Mouse (Mus musculus) E14TG2a.4 (cell line): ENCODE data around the gene Mgarp.
"Not testable (repeated sequence)": the region's sequence is repeated elsewhere in the genome, so short reads cannot be mapped to it uniquely, and the experiment has no call there.

Experiments
- H3K27me3 ChIP-seq: 2 replicates; pipeline ENCODE4 v1.6.1; 2014; ENCODE audit warnings: low read length, control low read depth; ENCODE audit not compliant: insufficient read depth
- H3K36me3 ChIP-seq: 2 replicates; pipeline ENCODE4 v1.6.1; 2014; ENCODE audit warnings: low read length, control low read depth; ENCODE audit not compliant: insufficient read depth
- H3K4me1 ChIP-seq: replicated peaks from 2 replicates; pipeline ENCODE4 v1.6.1; 2014; ENCODE audit warnings: low read depth, low read length, control low read depth
- H3K4me3 ChIP-seq: replicated peaks from 2 replicates; pipeline ENCODE4 v1.5.1; 2014; ENCODE audit warnings: mild to moderate bottlenecking, low read length
- H3K9me3 ChIP-seq: 2 replicates; pipeline ENCODE4 v1.6.1; 2014; ENCODE audit warnings: low read length, control low read depth
- CTCF ChIP-seq: conservative IDR thresholded peaks from 2 replicates; pipeline ENCODE4 v1.5.1; 2014; ENCODE audit warnings: low read length
- NANOG ChIP-seq: IDR thresholded peaks from 2 replicates; pipeline ENCODE4 v1.6.1; 2014; ENCODE audit warnings: borderline replicate concordance, low read length, mixed read lengths
- POU5F1 ChIP-seq: IDR thresholded peaks from 2 replicates; pipeline ENCODE4 v1.6.1; 2014; ENCODE audit warnings: low read length, borderline replicate concordance

The Mgarp gene

DNA sequence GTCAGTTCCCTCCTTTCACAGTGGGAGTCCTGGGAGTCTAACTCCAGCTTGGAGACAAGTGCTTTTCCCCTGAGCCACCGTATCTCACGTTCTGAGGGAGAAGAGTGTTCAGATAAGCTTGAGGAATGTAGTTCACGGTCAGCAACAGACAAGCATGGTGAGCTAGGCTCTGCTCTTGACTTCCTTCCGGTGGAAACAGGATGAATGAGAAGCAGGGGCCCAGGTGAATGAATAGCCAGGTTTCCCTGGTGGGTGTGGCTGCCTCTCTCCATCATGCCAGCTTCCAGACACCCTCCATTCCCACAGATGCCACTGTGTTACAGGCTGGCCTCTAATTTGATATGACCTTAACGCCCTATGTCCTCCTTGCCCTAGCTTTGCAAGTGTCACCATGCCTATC is 39.5 kb downstream of the Mgarp start:
- Histone ChIP-seq H3K4me1 (peaks cover 43% of the 10 kb centered on the region), H3K4me3 (0 out of 2 replicates have a peak overlapping the region, but pooled peaks have one; percentile 90), H3K27me3 (peaks cover 11% of the 10 kb centered on the region; the same call in 1 of the 2 replicates), H3K9me3 (no peaks in the 10 kb centered on the region), H3K36me3 (no peaks in the 10 kb centered on the region)
- TF ChIP-seq NANOG (no peak), POU5F1 (no peak), CTCF (no peak)

DNA sequence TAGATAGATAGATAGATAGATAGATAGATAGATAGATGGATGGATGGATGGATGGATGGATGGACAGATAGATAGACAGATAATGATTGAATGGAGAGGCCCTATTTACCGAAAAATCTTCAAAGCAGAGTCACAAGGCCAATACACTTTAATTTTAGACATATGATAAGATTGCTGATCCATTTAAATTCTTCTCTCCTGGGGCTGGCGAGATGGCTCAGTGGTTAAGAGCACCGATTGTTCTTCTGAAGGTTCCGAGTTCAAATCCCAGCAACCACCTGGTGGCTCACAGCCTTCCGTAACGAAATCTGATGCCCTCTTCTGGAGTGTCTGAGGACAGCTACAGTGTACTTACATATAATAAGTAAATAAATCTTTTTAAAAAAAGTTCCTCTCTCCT is 41.6 kb downstream of the Mgarp start:
- H3K9me3 ChIP-seq, H3K36me3 ChIP-seq, H3K4me3 ChIP-seq: not testable (repeated sequence)
- Histone ChIP-seq H3K27me3 (peaks cover 11% of the 10 kb centered on the region; the same call in 1 of the 2 replicates), H3K4me1 (peaks cover 38% of the 10 kb centered on the region)

DNA sequence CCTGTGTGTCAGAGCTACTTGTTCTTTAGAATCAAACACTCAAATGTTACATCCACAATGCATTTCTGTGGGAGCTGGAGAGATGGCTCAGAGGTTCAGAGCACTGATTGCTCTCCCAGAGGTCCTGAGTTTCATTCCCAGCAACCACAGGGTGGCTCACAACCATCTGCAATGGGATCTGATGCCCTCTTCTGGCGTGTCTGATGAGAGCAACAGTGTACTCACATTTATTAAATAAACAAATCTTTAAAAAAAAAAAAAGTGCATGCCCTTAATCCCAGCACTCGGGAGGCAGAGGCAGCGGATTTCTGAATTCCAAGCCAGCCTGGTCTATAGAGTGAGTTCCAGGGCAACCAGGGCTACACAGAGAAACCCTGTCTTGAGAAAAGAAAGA is 42.5 kb downstream of the Mgarp start:
- H3K4me3 ChIP-seq: no peak overlapping the region
- H3K27me3 ChIP-seq: peaks cover 10% of the 10 kb centered on the region; the same call in 1 of the 2 replicates
- TF ChIP-seq CTCF (no peak), POU5F1 (no peak), NANOG (no peak)
- H3K9me3 ChIP-seq: no peaks in the 10 kb centered on the region
- H3K4me1 ChIP-seq: peaks cover 33% of the 10 kb centered on the region
- no peaks in the 10 kb centered on the region for H3K36me3 ChIP-seq

DNA sequence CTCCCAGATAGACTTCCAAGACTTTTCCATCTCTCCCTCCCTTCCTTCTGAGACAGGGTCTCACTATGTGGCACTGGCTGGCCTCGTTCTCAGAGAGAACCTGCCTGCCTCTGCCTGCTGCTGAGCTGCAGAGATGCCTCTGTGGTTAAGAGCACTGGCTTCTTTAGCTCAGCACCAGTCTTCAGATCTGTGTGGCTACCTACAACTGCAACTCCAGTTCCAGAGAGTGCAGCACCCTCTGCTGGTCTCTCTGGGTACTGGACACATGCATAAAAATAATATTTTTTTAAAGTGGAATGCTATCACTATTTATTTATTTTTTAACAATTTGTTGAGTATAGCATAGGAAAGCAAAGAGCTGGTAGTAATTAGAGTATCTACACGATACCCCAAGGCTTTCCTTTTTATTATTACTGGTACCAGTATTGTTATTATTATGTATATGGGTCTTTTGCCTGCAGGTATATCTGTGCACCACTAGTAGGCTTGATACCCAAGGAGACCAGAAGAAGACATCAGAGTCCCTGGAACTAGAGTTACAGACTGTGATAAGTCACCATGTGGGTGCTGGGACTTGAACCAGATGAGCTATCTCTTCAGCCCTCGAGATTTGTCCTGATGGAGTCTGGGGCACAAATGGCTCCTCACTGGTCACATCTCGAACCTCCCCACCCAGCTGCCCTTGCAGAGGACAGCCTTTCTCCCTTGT is 43.1 kb downstream of the Mgarp start:
- TF ChIP-seq POU5F1 (no peak), CTCF (peak; percentile 90), NANOG (no peak)
- no peak overlapping the region for H3K4me3 ChIP-seq
- H3K4me1 ChIP-seq: peaks cover 38% of the 10 kb centered on the region
- peaks cover 5% of the 10 kb centered on the region; the same call in 1 of the 2 replicates for H3K27me3 ChIP-seq
- H3K36me3 ChIP-seq: no peaks in the 10 kb centered on the region
- no peaks in the 10 kb centered on the region for H3K9me3 ChIP-seq

DNA sequence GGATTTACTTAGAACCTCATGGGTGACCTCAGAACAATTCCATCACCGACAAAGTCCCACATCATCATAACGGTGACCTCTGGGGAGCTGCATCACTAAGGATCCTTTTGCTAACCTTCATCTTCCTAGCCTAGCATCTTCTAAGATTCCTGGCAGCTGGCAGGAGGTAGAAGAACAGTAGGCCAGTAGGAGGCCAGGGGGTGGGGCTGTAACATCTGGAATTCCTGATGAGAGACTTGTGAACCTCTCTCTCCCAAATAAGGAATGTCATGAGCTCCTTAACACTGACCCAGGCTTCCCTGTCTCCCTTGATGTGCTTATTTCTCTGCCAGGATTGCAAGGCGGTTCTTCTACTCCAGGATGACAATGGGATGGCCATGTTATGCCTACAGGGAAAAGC is 45.7 kb downstream of the Mgarp start:
- Histone ChIP-seq H3K27me3 (no peaks in the 10 kb centered on the region; the same call in 1 of the 2 replicates), H3K36me3 (no peaks in the 10 kb centered on the region), H3K9me3 (no peaks in the 10 kb centered on the region), H3K4me3 (no peak overlapping the region), H3K4me1 (peaks cover 27% of the 10 kb centered on the region)
- TF ChIP-seq NANOG (no peak), CTCF (no peak), POU5F1 (no peak)

DNA sequence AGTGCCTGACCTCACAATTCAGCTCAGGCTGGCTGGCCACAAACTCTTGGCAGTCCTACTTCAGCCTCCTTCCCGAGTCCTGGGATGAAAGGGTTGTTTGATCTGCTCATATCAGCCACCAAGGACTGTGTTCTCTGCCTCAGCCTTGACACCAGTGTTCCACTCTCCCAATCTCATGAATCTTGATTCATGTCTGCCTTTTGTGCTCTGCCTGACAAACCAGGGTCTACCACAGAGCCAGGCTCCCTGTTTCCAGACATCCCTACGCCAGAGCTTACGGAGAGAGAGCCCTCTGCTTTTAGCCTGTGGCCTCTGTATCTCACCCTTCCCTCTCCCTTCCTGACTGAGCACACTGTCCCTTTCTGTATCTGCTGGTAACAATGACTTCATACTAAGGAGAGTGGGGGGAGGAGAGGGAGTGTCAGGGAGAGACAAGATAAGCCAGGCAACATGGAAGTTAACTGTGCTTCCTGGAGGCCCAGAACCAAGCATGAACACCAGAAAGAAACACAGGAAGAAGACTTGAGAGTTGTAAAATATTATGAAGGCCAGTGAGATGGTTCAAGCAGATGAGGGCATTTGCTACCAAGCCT is 47.8 kb downstream of the Mgarp start:
- TF ChIP-seq CTCF (no peak), NANOG (no peak), POU5F1 (no peak)
- Histone ChIP-seq H3K4me3 (no peak overlapping the region), H3K36me3 (no peaks in the 10 kb centered on the region), H3K9me3 (no peaks in the 10 kb centered on the region), H3K27me3 (peaks cover 5% of the 10 kb centered on the region), H3K4me1 (peaks cover 25% of the 10 kb centered on the region)

DNA sequence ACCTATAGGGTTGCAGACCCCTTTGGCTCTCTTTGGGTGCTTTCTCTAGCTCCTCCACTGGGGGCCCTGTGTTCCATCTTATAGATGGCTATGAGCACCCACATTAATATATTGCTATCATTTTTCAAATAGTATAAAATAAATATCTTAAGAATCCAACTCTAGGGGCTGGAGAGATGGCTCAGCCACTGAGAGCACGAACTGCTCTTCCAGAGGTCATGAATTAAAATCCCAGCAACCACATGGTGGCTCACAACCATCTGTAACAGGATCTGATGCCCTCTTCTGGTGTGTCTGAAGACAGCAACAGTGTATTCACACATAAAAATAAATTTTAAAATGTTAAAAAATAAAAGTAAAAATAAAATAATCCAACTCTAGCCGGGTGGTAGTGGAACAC is 51.5 kb downstream of the Mgarp start:
- Histone ChIP-seq H3K27me3 (peaks cover 26% of the 10 kb centered on the region), H3K4me1 (peaks cover 17% of the 10 kb centered on the region)
- TF ChIP-seq CTCF: peak; percentile 8
- H3K36me3 ChIP-seq, H3K4me3 ChIP-seq, H3K9me3 ChIP-seq: not testable (repeated sequence)

DNA sequence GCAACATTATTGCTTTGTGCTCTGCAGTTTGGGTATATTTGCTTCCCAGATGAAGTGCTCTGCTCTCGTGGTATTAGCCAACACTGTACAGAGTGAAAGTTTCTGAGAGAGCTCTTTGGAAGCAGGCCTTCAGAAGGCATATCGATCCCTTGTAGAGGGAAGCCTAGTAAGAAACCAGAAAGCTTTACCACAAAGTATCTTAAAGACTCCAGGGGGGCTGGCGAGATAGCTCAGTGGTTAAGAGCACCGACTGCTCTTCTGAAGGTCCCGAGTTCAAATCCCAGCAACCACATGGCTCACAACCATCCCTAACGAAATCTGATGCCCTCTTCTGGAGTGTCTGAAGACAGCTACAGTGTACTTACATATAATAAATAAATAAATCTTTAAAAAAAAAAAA is 52.4 kb downstream of the Mgarp start:
- peaks cover 32% of the 10 kb centered on the region for H3K27me3 ChIP-seq

DNA sequence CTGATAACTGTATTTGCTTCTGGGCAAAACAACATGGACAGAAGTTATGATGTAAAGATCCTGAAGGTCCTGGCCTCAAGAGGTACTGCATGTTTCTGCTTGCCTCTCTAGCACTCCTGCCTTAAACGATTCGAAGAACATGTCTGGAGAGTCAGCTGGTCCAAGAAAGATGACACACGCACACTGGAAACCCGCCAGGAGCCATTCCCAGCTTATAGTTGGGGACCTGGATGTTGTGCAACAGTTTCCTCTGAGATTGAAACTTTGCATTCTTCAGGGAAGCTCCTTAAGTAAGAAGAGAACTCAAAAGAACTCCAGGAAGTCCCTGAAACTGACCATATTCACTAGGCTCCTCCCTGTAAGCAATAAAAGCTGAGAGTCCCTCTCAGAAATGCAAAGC is 53.3 kb downstream of the Mgarp start:
- Histone ChIP-seq H3K9me3 (no peaks in the 10 kb centered on the region), H3K36me3 (no peaks in the 10 kb centered on the region), H3K4me3 (no peak overlapping the region), H3K4me1 (peaks cover 15% of the 10 kb centered on the region), H3K27me3 (peaks cover 37% of the 10 kb centered on the region)
- TF ChIP-seq CTCF (no peak), NANOG (no peak), POU5F1 (no peak)

More for the DNA sequence above, 52.4 kb downstream of the Mgarp start:
- H3K9me3 ChIP-seq, H3K4me3 ChIP-seq, H3K36me3 ChIP-seq: not testable (repeated sequence)
- H3K4me1 ChIP-seq: peaks cover 19% of the 10 kb centered on the region
